Mouse (Mus musculus): ENCODE measurements at regions not wholly inside any gene's neighbourhood (a gene's known extent, or its start where the extent isn't known, plus 50 kb on each side); places are given as distances from the start of the nearest gene placed in this dataset.
A peak's percentile ranks its signal among the peaks of the same experiment; 100 is the strongest.

- peak; percentile 64 for DNase-seq
- no peak for ATAC-seq (ENCODE audit: low FRiP score, low TSS enrichment)
- H3K27ac ChIP-seq (replicated peaks; ENCODE audit: low read depth, low read length), result no peak overlapping the region
Observed at GRCm38 (mm10) chr13:97317633-97318032, 76.7 kb downstream of the Enc1 start.

GRCm38 (mm10) chr13:97312420-97313370 lies 71.8 kb downstream of the Enc1 start:
- H3K4me1 ChIP-seq (ENCODE audit: control insufficient read depth, insufficient read depth, low read length), result peaks cover 10% of the 10 kb centered on the region
- H3K36me3 ChIP-seq (ENCODE audit: control insufficient read depth, insufficient read depth, low read length), result no peaks in the 10 kb centered on the region
- no peak overlapping the region for H3K27ac ChIP-seq (replicated peaks; ENCODE audit: low read depth, low read length)
- DNase-seq (peak; percentile 56), ATAC-seq (ENCODE audit: low FRiP score, low TSS enrichment) (no peak)
- no peak overlapping the region for H3K4me3 ChIP-seq (replicated peaks; ENCODE audit: low read depth, low read length)
- H3K9me3 ChIP-seq (ENCODE audit: control insufficient read depth, low read length), result no peaks in the 10 kb centered on the region
- H3K27me3 ChIP-seq (ENCODE audit: control insufficient read depth, insufficient read depth, low read length), result no peaks in the 10 kb centered on the region
- WGBS, result 60% methylated on average over 16 of the region's 16 CpGs
- H3K9ac ChIP-seq (replicated peaks; ENCODE audit: low read length), result no peak overlapping the region
- no peak overlapping the region for H3K4me2 ChIP-seq (ENCODE audit: low read length)

More at GRCm38 (mm10) chr13:97317633-97318032, 76.7 kb downstream of the Enc1 start:
- Histone ChIP-seq H3K4me2 (ENCODE audit: low read length) (no peak overlapping the region), H3K4me3 (replicated peaks; ENCODE audit: low read depth, low read length) (no peak overlapping the region), H3K9me3 (ENCODE audit: control insufficient read depth, low read length) (no peaks in the 10 kb centered on the region), H3K4me1 (ENCODE audit: control insufficient read depth, insufficient read depth, low read length) (peaks cover 6% of the 10 kb centered on the region; the same call in 1 of the 2 replicates), H3K36me3 (ENCODE audit: control insufficient read depth, insufficient read depth, low read length) (no peaks in the 10 kb centered on the region), H3K27me3 (ENCODE audit: control insufficient read depth, insufficient read depth, low read length) (no peaks in the 10 kb centered on the region), H3K9ac (replicated peaks; ENCODE audit: low read length) (no peak overlapping the region)
- WGBS, result 18% methylated on average over 3 of the region's 3 CpGs

- Histone ChIP-seq H3K4me3 (replicated peaks; ENCODE audit: low read depth, low read length) (no peak overlapping the region), H3K9me3 (ENCODE audit: control insufficient read depth, low read length) (no peaks in the 10 kb centered on the region), H3K9ac (replicated peaks; ENCODE audit: low read length) (no peak overlapping the region), H3K4me1 (ENCODE audit: control insufficient read depth, insufficient read depth, low read length) (peaks cover 5% of the 10 kb centered on the region; the same call in 1 of the 2 replicates), H3K27ac (replicated peaks; ENCODE audit: low read depth, low read length) (no peak overlapping the region), H3K4me2 (ENCODE audit: low read length) (no peak overlapping the region), H3K27me3 (ENCODE audit: control insufficient read depth, insufficient read depth, low read length) (no peaks in the 10 kb centered on the region), H3K36me3 (ENCODE audit: control insufficient read depth, insufficient read depth, low read length) (no peaks in the 10 kb centered on the region)
- DNase-seq, result peak; percentile 17
- 4% methylated on average over 4 of the region's 4 CpGs for WGBS
- ATAC-seq (ENCODE audit: low FRiP score, low TSS enrichment), result no peak
Observed at GRCm38 (mm10) chr13:97311340-97311739, 70.4 kb downstream of the Enc1 start.

- Histone ChIP-seq H3K4me1 (ENCODE audit: control insufficient read depth, insufficient read depth, low read length) (peaks cover 5% of the 10 kb centered on the region; the same call in 1 of the 2 replicates), H3K4me2 (ENCODE audit: low read length) (no peak overlapping the region), H3K27me3 (ENCODE audit: control insufficient read depth, insufficient read depth, low read length) (no peaks in the 10 kb centered on the region), H3K9me3 (ENCODE audit: control insufficient read depth, low read length) (no peaks in the 10 kb centered on the region), H3K4me3 (replicated peaks; ENCODE audit: low read depth, low read length) (no peak overlapping the region), H3K27ac (replicated peaks; ENCODE audit: low read depth, low read length) (no peak overlapping the region), H3K36me3 (ENCODE audit: control insufficient read depth, insufficient read depth, low read length) (no peaks in the 10 kb centered on the region), H3K9ac (replicated peaks; ENCODE audit: low read length) (no peak overlapping the region)
- DNase-seq (no peak), ATAC-seq (ENCODE audit: low FRiP score, low TSS enrichment) (no peak)
- 14% methylated on average over 3 of the region's 3 CpGs for WGBS
Observed at GRCm38 (mm10) chr13:97310855-97311189, 69.9 kb downstream of the Enc1 start.

GRCm38 (mm10) chr13:97310186-97310854 lies 69.4 kb downstream of the Enc1 start:
- Histone ChIP-seq H3K27me3 (ENCODE audit: control insufficient read depth, insufficient read depth, low read length) (no peaks in the 10 kb centered on the region), H3K27ac (replicated peaks; ENCODE audit: low read depth, low read length) (no peak overlapping the region), H3K9ac (replicated peaks; ENCODE audit: low read length) (no peak overlapping the region), H3K4me3 (replicated peaks; ENCODE audit: low read depth, low read length) (no peak overlapping the region), H3K4me2 (ENCODE audit: low read length) (no peak overlapping the region), H3K4me1 (ENCODE audit: control insufficient read depth, insufficient read depth, low read length) (peaks cover 5% of the 10 kb centered on the region; the same call in 1 of the 2 replicates), H3K9me3 (ENCODE audit: control insufficient read depth, low read length) (no peaks in the 10 kb centered on the region), H3K36me3 (ENCODE audit: control insufficient read depth, insufficient read depth, low read length) (no peaks in the 10 kb centered on the region)
- ATAC-seq (ENCODE audit: low FRiP score, low TSS enrichment) (no peak), DNase-seq (no peak)
- 17% methylated on average over 8 of the region's 8 CpGs for WGBS

GRCm38 (mm10) chr13:97309411-97309810 lies 68.5 kb downstream of the Enc1 start:
- no peak overlapping the region for H3K4me3 ChIP-seq (replicated peaks; ENCODE audit: low read depth, low read length)
- no peak overlapping the region for H3K27ac ChIP-seq (replicated peaks; ENCODE audit: low read depth, low read length)
- 86% methylated on average over 3 of the region's 3 CpGs for WGBS
- no peak overlapping the region for H3K9ac ChIP-seq (replicated peaks; ENCODE audit: low read length)
- DNase-seq (no peak), ATAC-seq (ENCODE audit: low FRiP score, low TSS enrichment) (no peak)
- H3K36me3 ChIP-seq (ENCODE audit: control insufficient read depth, insufficient read depth, low read length), result no peaks in the 10 kb centered on the region
- H3K9me3 ChIP-seq (ENCODE audit: control insufficient read depth, low read length), result no peaks in the 10 kb centered on the region
- no peaks in the 10 kb centered on the region for H3K27me3 ChIP-seq (ENCODE audit: control insufficient read depth, insufficient read depth, low read length)
- peaks cover 5% of the 10 kb centered on the region; the same call in 1 of the 2 replicates for H3K4me1 ChIP-seq (ENCODE audit: control insufficient read depth, insufficient read depth, low read length)
- H3K4me2 ChIP-seq (ENCODE audit: low read length), result no peak overlapping the region

GRCm38 (mm10) chr13:97308431-97308830 lies 67.5 kb downstream of the Enc1 start:
- Histone ChIP-seq H3K4me3 (replicated peaks; ENCODE audit: low read depth, low read length) (no peak overlapping the region), H3K9ac (replicated peaks; ENCODE audit: low read length) (no peak overlapping the region), H3K9me3 (ENCODE audit: control insufficient read depth, low read length) (no peaks in the 10 kb centered on the region), H3K36me3 (ENCODE audit: control insufficient read depth, insufficient read depth, low read length) (no peaks in the 10 kb centered on the region), H3K4me1 (ENCODE audit: control insufficient read depth, insufficient read depth, low read length) (peaks cover 5% of the 10 kb centered on the region; the same call in 1 of the 2 replicates), H3K27me3 (ENCODE audit: control insufficient read depth, insufficient read depth, low read length) (no peaks in the 10 kb centered on the region), H3K27ac (replicated peaks; ENCODE audit: low read depth, low read length) (no peak overlapping the region), H3K4me2 (ENCODE audit: low read length) (no peak overlapping the region)
- ATAC-seq (ENCODE audit: low FRiP score, low TSS enrichment) (no peak), DNase-seq (no peak)
- 96% methylated on average over 2 of the region's 2 CpGs for WGBS

All from midbrain, embryonic 14.5 days (tissue).